Mouse (Mus musculus): ENCODE measurements around the gene Lrp1. TPM values are rescaled to one million over a fixed set of nuclear protein-coding genes. Genes with fewer than 3 reads are reported as not detected.

Gene Lrp1
- polyA plus RNA-seq, 1 experiment from 2014 or later: 57.6 TPM

- Histone ChIP-seq H3K4me1 (ENCODE audit: control insufficient read depth, insufficient read depth, low read length) (peaks cover 53% of the 10 kb centered on the region), H3K27me3 (ENCODE audit: control insufficient read depth, insufficient read depth, low read length) (peaks cover 19% of the 10 kb centered on the region), H3K36me3 (ENCODE audit: control insufficient read depth, insufficient read depth, low read length) (peaks cover 17% of the 10 kb centered on the region), H3K4me2 (ENCODE audit: low read depth, severe bottlenecking) (no peak overlapping the region), H3K27ac (replicated peaks; ENCODE audit: low read depth, low read length) (no peak overlapping the region), H3K9ac (ENCODE audit: low read length) (no peak overlapping the region), H3K4me3 (ENCODE audit: low read depth, low read length) (no peak overlapping the region), H3K9me3 (ENCODE audit: control insufficient read depth, low read length) (no peaks in the 10 kb centered on the region)
- WGBS: 90% methylated on average over 22 of the region's 22 CpGs
- ATAC-seq (ENCODE audit: insufficient number of reproducible peaks, low FRiP score, low TSS enrichment, low read depth) (no peak), DNase-seq (ENCODE audit: low spot score) (no peak)
Observed at GRCm38 (mm10) chr10:127517941-127518340, 103.0 kb downstream of the Lrp1 start.

GRCm38 (mm10) chr10:127516576-127517260, 104.2 kb downstream of the Lrp1 start:
- H3K27me3 ChIP-seq (ENCODE audit: control insufficient read depth, insufficient read depth, low read length): peaks cover 27% of the 10 kb centered on the region
- no peak overlapping the region for H3K27ac ChIP-seq (replicated peaks; ENCODE audit: low read depth, low read length)
- H3K4me2 ChIP-seq (ENCODE audit: low read depth, severe bottlenecking): peak overlapping the region; percentile 39
- whole genome bisulfite sequencing: 3% methylated on average over 30 of the region's 30 CpGs
- DNase-seq (ENCODE audit: low spot score) (peak; percentile 62), ATAC-seq (ENCODE audit: insufficient number of reproducible peaks, low FRiP score, low TSS enrichment, low read depth) (no peak)
- peaks cover 63% of the 10 kb centered on the region for H3K4me1 ChIP-seq (ENCODE audit: control insufficient read depth, insufficient read depth, low read length)
- H3K9me3 ChIP-seq (ENCODE audit: control insufficient read depth, low read length): no peaks in the 10 kb centered on the region
- no peak overlapping the region for H3K4me3 ChIP-seq (ENCODE audit: low read depth, low read length)
- no peak overlapping the region for H3K9ac ChIP-seq (ENCODE audit: low read length)
- H3K36me3 ChIP-seq (ENCODE audit: control insufficient read depth, insufficient read depth, low read length): peaks cover 17% of the 10 kb centered on the region

GRCm38 (mm10) chr10:127515983-127516459, 104.9 kb downstream of the Lrp1 start:
- peak overlapping the region; percentile 39; the same call in 1 of the 2 replicates for H3K4me2 ChIP-seq (ENCODE audit: low read depth, severe bottlenecking)
- H3K36me3 ChIP-seq (ENCODE audit: control insufficient read depth, insufficient read depth, low read length): peaks cover 17% of the 10 kb centered on the region
- H3K27ac ChIP-seq (replicated peaks; ENCODE audit: low read depth, low read length): no peak overlapping the region
- no peak for DNase-seq (ENCODE audit: low spot score)
- ATAC-seq (ENCODE audit: insufficient number of reproducible peaks, low FRiP score, low TSS enrichment, low read depth): no peak
- no peak overlapping the region for H3K9ac ChIP-seq (ENCODE audit: low read length)
- H3K9me3 ChIP-seq (ENCODE audit: control insufficient read depth, low read length): no peaks in the 10 kb centered on the region
- 14% methylated on average over 8 of the region's 8 CpGs for WGBS
- no peak overlapping the region for H3K4me3 ChIP-seq (ENCODE audit: low read depth, low read length)
- H3K4me1 ChIP-seq (ENCODE audit: control insufficient read depth, insufficient read depth, low read length): peaks cover 62% of the 10 kb centered on the region
- peaks cover 31% of the 10 kb centered on the region for H3K27me3 ChIP-seq (ENCODE audit: control insufficient read depth, insufficient read depth, low read length)

GRCm38 (mm10) chr10:127515271-127515982, 105.5 kb downstream of the Lrp1 start:
- Histone ChIP-seq H3K27me3 (ENCODE audit: control insufficient read depth, insufficient read depth, low read length) (peaks cover 34% of the 10 kb centered on the region), H3K4me3 (ENCODE audit: low read depth, low read length) (no peak overlapping the region), H3K4me1 (ENCODE audit: control insufficient read depth, insufficient read depth, low read length) (peaks cover 64% of the 10 kb centered on the region), H3K36me3 (ENCODE audit: control insufficient read depth, insufficient read depth, low read length) (peaks cover 17% of the 10 kb centered on the region), H3K4me2 (ENCODE audit: low read depth, severe bottlenecking) (no peak overlapping the region), H3K27ac (replicated peaks; ENCODE audit: low read depth, low read length) (no peak overlapping the region), H3K9me3 (ENCODE audit: control insufficient read depth, low read length) (no peaks in the 10 kb centered on the region), H3K9ac (ENCODE audit: low read length) (no peak overlapping the region)
- WGBS: 31% methylated on average over 9 of the region's 9 CpGs
- ATAC-seq (ENCODE audit: insufficient number of reproducible peaks, low FRiP score, low TSS enrichment, low read depth): no peak
- peak; percentile 41 for DNase-seq (ENCODE audit: low spot score)

- H3K4me3 ChIP-seq (ENCODE audit: low read depth, low read length): peak within 1 kb of the TSS; percentile 19; the same call in 1 of the 2 replicates
- H3K27me3 ChIP-seq (ENCODE audit: control insufficient read depth, insufficient read depth, low read length): peaks cover 37% of the 10 kb centered on the region
- H3K4me2 ChIP-seq (ENCODE audit: low read depth, severe bottlenecking): peak within 1 kb of the TSS; percentile 76
- DNase-seq (ENCODE audit: low spot score) (no peak), ATAC-seq (ENCODE audit: insufficient number of reproducible peaks, low FRiP score, low TSS enrichment, low read depth) (no peak)
- 10% methylated on average over 6 of the region's 6 CpGs for WGBS
- H3K27ac ChIP-seq (replicated peaks; ENCODE audit: low read depth, low read length): no peak within 1 kb of the TSS
- H3K4me1 ChIP-seq (ENCODE audit: control insufficient read depth, insufficient read depth, low read length): peaks cover 71% of the 10 kb centered on the region
- peak within 1 kb of the TSS; percentile 37; the same call in 1 of the 2 replicates for H3K9ac ChIP-seq (ENCODE audit: low read length)
- no peaks in the 10 kb centered on the region for H3K9me3 ChIP-seq (ENCODE audit: control insufficient read depth, low read length)
- H3K36me3 ChIP-seq (ENCODE audit: control insufficient read depth, insufficient read depth, low read length): peaks cover 11% of the 10 kb centered on the region
Observed at GRCm38 (mm10) chr10:127514764-127515163, 106.2 kb downstream of the Lrp1 start, which contains the start of gene Ndufa4l2. Gene Ndufa4l2 (plus strand): TSS chr10:127514967.

GRCm38 (mm10) chr10:127514111-127514698, 106.7 kb downstream of the Lrp1 start:
- H3K4me3 ChIP-seq (ENCODE audit: low read depth, low read length): no peak overlapping the region
- H3K4me2 ChIP-seq (ENCODE audit: low read depth, severe bottlenecking): peak overlapping the region; percentile 76
- H3K27me3 ChIP-seq (ENCODE audit: control insufficient read depth, insufficient read depth, low read length): peaks cover 43% of the 10 kb centered on the region
- WGBS: 10% methylated on average over 13 of the region's 13 CpGs
- H3K36me3 ChIP-seq (ENCODE audit: control insufficient read depth, insufficient read depth, low read length): peaks cover 9% of the 10 kb centered on the region
- H3K4me1 ChIP-seq (ENCODE audit: control insufficient read depth, insufficient read depth, low read length): peaks cover 76% of the 10 kb centered on the region
- no peak overlapping the region for H3K27ac ChIP-seq (replicated peaks; ENCODE audit: low read depth, low read length)
- no peak for ATAC-seq (ENCODE audit: insufficient number of reproducible peaks, low FRiP score, low TSS enrichment, low read depth)
- DNase-seq (ENCODE audit: low spot score): no peak
- no peak overlapping the region for H3K9ac ChIP-seq (ENCODE audit: low read length)
- H3K9me3 ChIP-seq (ENCODE audit: control insufficient read depth, low read length): no peaks in the 10 kb centered on the region

GRCm38 (mm10) chr10:127513501-127514091, 107.4 kb downstream of the Lrp1 start:
- ATAC-seq (ENCODE audit: insufficient number of reproducible peaks, low FRiP score, low TSS enrichment, low read depth) (no peak), DNase-seq (ENCODE audit: low spot score) (peak; percentile 65)
- Histone ChIP-seq H3K4me1 (ENCODE audit: control insufficient read depth, insufficient read depth, low read length) (peaks cover 78% of the 10 kb centered on the region), H3K4me2 (ENCODE audit: low read depth, severe bottlenecking) (peak overlapping the region; percentile 76), H3K4me3 (ENCODE audit: low read depth, low read length) (peak overlapping the region; percentile 19), H3K27ac (replicated peaks; ENCODE audit: low read depth, low read length) (no peak overlapping the region), H3K27me3 (ENCODE audit: control insufficient read depth, insufficient read depth, low read length) (peaks cover 43% of the 10 kb centered on the region), H3K9ac (ENCODE audit: low read length) (peak overlapping the region; percentile 37; the same call in 1 of the 2 replicates), H3K9me3 (ENCODE audit: control insufficient read depth, low read length) (no peaks in the 10 kb centered on the region), H3K36me3 (ENCODE audit: control insufficient read depth, insufficient read depth, low read length) (peaks cover 7% of the 10 kb centered on the region)
- WGBS: 0% methylated on average over 16 of the region's 16 CpGs

- Histone ChIP-seq H3K9ac (ENCODE audit: low read length) (peak overlapping the region; percentile 45; the same call in 1 of the 2 replicates), H3K4me1 (ENCODE audit: control insufficient read depth, insufficient read depth, low read length) (peaks cover 83% of the 10 kb centered on the region)
- 0% methylated on average over 27 of the region's 27 CpGs for WGBS
Observed at GRCm38 (mm10) chr10:127512813-127513212, 108.1 kb downstream of the Lrp1 start.

More at GRCm38 (mm10) chr10:127512813-127513212, 108.1 kb downstream of the Lrp1 start:
- peak overlapping the region; percentile 76 for H3K4me2 ChIP-seq (ENCODE audit: low read depth, severe bottlenecking)
- no peaks in the 10 kb centered on the region; the same call in 1 of the 2 replicates for H3K36me3 ChIP-seq (ENCODE audit: control insufficient read depth, insufficient read depth, low read length)
- H3K4me3 ChIP-seq (ENCODE audit: low read depth, low read length): peak overlapping the region; percentile 19
- ATAC-seq (ENCODE audit: insufficient number of reproducible peaks, low FRiP score, low TSS enrichment, low read depth) (0 out of 2 replicates have a peak, but pooled peaks have one; percentile 31), DNase-seq (ENCODE audit: low spot score) (peak; percentile 100)
- H3K9me3 ChIP-seq (ENCODE audit: control insufficient read depth, low read length): no peaks in the 10 kb centered on the region
- H3K27me3 ChIP-seq (ENCODE audit: control insufficient read depth, insufficient read depth, low read length): peaks cover 44% of the 10 kb centered on the region
- peak overlapping the region; percentile 10; the same call in 1 of the 2 replicates for H3K27ac ChIP-seq (replicated peaks; ENCODE audit: low read depth, low read length)
